Mouse (Mus musculus): ENCODE measurements around the gene Gm8332.
"Not testable (repeated sequence)": the region's sequence is repeated elsewhere in the genome, so short reads cannot be mapped to it uniquely, and the experiment has no call there.

Gm8332 gene

DNA sequence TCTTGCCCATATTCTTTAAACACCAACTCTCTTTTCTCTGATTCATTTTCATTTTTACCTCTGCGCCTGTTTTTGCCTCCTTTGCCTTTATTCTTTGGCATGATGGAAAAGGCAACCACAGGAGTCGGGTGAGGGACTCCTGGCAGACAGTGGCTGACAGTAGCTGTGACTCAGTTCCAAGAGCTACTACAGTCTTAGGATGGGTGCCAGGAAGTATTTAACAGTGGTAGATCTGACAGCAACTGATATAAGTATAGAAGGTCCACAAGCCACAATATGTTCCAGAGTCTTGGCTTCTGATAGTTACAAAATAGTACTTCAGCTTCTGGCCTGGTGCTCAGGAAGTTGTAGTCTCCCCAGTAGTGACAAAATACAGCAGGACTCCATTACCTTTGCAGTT, at the start of gene Gm8332:
TSS of gene Gm8332 (minus strand) at position 101 of the 400 bp plus-strand sequence.
- not testable (repeated sequence) for DNase-seq (ENCODE audit: low read depth, low spot score)

DNA sequence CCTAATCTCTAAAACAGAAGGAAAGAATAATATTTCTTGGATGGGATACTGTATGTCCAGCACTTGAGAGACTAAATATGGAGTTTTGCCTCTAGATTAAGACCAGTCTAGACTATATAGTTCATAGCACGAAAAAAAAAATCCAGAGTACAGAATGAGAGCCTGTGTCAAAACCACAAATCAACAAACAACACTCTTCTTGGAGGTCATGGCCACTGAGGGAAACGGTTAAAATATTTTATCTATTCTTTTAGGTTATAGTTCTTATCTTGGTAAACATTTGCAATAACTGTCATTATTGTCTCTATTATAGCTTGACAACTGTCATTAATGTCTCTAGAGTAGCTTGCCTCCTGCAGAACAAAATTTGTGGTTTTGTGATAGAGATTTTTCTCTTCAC, 47.3 kb upstream of the Gm8332 start:
- DNase-seq (ENCODE audit: low read depth, low spot score), result not testable (repeated sequence)

DNA sequence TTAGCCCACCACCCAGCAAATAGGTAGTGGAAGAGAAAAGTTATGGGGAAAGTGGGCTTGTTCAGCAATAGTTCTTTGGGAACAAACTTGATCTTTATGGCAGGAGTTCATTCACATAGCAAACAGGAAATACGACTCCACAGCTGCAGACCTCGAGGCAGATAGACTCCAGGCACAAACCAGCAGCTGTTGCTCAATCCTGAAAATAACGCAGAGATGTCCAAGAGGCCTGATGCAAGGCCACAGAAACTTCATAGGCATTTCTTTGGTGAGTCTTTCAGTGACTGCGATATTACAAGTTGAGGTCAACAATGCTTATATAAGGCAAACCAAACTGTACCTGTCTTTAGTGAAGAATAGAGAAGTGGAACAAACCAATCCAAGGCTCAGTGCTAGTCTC, 43.2 kb upstream of the Gm8332 start:
- not testable (repeated sequence) for DNase-seq (ENCODE audit: low read depth, low spot score)

DNA sequence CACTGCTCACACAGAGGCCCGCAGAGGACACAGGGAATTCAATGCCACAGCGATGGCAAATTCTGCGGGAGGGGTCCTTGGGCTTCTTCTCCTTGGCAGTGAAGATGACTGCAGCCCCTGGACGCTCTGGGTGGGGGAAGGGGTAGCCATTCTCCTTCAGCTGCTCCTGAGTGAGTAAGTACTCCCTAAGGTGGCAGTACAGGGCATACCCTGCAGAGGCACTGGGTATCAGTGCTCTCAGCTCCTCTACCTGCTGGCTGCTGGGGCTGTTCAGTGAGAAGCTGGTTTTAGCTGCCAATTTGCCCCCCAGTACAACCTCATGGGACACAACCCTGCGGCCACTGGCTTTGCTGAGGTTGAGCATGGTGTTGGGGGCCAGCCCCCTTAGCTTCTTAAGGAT, 35.3 kb upstream of the Gm8332 start:
- DNase-seq (ENCODE audit: low read depth, low spot score), result not testable (repeated sequence)

DNA sequence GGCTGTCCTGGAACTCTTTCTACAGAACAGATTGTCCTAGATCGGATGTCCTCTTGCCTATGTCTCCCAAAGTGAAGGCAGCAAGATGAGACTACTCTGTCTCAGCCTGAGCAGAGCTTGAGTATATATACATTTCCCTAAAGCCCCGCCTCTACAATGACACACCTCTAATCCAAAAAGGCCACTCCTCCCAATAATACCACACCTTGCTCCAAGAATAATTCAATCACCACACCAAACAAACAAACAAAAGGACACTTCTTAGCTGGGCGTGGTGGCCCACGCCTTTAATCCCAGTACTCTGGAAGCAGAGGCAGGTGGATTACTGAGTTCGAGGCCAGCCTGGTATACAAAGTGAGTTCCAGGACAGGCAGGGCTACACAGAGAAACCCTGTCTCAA, 24.5 kb upstream of the Gm8332 start, which contains the start of gene Gm5662:
TSS of gene Gm5662 (minus strand) at position 101 of the 400 bp plus-strand sequence.
- not testable (repeated sequence) for DNase-seq (ENCODE audit: low read depth, low spot score)

DNA sequence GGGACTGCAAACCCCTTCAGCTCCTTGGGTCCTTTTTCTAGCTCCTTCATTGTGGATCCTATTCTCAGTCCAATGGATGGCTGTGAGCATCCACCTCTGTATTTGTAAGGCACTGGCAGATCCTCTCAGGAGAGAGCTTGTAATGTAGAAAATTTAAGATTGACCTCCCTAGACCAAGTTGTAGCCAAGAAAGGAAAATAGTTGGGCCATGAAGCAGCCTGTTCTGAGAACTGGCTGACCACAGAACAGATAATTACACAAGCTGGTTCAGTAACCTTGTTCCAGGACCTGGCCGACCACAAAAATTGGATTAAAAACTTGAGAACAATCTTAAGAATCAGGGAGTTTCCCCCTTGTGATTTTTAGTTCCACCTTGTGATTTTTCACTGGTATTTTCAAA, 7.3 kb upstream of the Gm8332 start:
- DNase-seq (ENCODE audit: low read depth, low spot score), result no peak

DNA sequence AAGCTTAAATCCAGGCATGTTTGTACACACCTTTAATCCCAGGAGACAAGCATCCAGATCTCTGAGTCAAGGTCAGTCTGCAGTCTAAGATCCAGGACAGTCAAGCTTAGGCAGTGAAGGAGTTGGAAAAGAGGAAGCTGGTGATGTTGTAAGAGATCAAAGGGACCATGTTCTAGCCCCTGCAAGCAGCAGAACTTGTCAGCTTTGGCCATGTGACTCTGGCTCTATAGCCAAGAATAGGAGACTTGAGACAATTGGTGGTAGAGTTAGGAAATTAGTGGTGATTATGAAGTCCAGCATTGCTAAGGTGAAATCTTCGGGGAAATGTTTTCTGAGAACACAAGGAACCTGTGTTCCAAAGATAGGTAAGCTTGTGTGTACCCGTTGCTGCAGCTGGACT, 6.0 kb upstream of the Gm8332 start:
- not testable (repeated sequence) for DNase-seq (ENCODE audit: low read depth, low spot score)

DNA sequence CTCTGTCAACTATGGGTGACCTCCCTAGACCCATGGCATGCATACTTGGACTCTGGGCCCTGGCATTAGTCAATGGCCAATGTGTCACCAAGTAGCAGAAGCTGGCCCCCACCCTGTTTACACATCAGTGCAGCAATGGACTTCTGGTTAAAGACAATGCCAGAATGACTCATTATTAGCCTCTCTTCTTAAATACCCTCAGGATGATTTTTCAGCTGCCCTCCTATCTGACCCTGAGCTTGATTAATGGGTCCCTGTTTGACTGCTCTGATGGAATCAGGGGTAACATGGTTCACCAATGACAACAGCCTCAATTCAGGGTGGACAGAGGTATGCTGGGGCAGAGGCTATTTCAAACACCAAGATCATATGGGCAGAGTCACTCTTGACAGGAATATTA, 4.1 kb downstream of the Gm8332 start:
- DNase-seq (ENCODE audit: low read depth, low spot score), result not testable (repeated sequence)

DNA sequence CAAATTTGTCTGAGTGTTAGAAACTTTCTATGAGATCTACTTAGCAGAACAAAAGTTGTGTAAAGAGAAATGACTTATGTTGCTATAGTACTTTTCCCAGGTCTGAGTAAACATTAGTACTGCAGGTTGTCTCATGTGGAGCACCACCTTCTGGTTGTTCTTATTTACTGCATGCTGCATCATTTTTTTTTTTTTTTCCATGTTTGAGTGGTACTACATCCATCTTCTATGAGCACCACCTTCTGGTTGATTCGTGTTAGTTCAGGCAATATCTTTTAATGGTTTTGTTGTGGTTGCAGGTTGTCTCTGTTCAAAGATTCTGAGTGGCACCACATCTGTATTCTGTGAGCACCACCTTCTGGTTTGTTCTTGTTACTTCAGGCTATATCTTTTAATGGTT, 7.0 kb downstream of the Gm8332 start:
- DNase-seq (ENCODE audit: low read depth, low spot score), result not testable (repeated sequence)

DNA sequence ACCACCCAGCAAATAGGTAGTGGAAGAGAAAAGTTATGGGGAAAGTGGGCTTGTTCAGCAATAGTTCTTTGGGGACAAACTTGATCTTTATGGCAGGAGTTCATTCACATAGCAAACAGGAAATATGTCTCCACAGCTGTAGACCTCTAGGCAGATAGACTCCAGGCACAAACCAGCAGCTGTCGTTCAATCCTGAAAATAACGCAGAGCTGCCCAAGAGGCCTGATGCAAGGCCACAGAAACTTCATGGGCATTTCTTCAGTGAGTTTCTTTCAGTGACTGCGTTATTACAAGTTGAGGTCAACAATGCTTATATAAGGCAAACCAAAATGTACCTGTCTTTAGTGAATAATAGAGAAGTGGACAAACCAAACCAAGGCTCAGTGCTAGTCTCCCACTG, 30.5 kb downstream of the Gm8332 start:
- DNase-seq (ENCODE audit: low read depth, low spot score), result no peak

DNA sequence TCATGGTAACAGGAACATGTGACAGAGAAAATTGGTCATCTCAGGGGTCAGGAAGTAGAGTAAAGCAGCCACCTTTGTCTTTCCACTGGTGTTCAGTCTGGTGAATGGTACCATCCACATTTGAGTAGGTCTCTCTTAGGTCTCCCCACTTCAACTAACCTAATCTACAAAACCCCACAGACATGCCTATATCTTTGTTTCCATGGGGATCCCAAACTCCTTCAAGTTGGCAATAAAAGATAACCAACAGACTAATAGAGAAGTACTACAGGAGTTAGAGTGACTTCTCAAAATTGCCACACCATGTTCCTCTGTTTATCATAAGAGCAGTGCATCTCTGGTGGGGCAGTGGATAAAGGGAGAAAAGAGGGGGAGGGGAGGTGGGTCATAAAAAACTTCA, 31.8 kb downstream of the Gm8332 start:
- DNase-seq (ENCODE audit: low read depth, low spot score), result not testable (repeated sequence)

DNA sequence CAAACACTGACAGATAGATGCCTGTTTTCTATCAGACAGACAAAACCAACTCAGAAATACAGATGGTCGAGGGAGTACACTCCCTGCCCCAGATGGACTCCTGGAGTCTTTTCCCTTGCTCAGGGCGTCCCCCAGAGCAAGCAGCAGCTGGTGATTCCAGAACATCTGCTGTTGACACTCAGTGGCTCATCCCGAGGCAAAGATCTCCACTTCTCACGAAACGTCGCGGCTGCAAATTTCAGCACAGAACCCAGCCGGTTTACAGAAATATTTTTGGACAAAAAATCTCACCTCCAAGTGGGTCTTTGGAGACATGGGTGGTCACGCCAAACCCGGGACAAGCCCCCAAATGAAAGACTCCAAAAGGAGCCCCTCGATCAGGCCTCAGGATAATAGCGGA, 35.3 kb downstream of the Gm8332 start:
- no peak for DNase-seq (ENCODE audit: low read depth, low spot score)

DNA sequence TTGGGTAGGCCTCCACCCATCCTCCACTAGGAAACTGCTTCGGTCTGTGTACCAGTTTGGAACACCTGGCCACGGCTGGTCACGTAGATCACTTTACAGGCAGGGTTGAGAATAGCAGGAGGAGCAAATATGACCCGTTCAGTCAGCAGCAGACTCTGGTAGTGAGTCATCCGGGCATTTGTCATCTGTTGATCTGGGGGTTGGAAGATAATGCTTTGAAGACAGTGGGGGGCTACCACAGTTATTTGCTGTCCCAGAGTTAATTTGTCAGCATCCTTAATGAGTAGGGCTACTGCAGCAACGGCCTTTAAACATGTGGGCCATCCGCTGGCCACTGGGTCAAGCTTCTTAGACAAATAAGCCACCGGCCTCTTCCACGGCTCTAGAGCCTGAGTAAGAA, 38.4 kb downstream of the Gm8332 start:
- not testable (repeated sequence) for DNase-seq (ENCODE audit: low read depth, low spot score)

DNA sequence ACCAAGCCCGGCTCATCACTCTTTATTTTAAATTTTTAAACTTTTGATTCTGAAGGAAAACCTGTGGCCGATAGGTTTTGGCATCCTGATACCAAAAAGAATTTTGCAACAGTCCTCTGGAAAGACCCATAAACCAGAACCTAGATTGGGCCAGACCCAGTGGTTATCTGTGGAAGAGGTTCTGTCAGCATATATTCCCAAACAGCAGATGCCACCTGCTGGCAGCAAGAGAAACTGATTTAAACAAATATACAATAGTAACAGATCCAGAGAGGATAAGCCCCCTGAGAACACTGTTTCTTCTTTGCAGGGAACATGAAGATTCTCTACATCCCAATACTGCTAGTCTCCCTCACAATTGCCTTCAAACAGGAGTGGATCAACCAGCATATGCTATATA, 47.0 kb downstream of the Gm8332 start:
- DNase-seq (ENCODE audit: low read depth, low spot score), result no peak
